Mouse (Mus musculus) cerebellum, adult 11 months (tissue): ENCODE data around the gene Mrpl38.
"Not testable (repeated sequence)": the region's sequence is repeated elsewhere in the genome, so short reads cannot be mapped to it uniquely, and the experiment has no call there.

Experiments used
- DNase-seq: peaks from one replicate; pipeline ENCODE4 v3.0.0; 2022

The Mrpl38 gene

DNA sequence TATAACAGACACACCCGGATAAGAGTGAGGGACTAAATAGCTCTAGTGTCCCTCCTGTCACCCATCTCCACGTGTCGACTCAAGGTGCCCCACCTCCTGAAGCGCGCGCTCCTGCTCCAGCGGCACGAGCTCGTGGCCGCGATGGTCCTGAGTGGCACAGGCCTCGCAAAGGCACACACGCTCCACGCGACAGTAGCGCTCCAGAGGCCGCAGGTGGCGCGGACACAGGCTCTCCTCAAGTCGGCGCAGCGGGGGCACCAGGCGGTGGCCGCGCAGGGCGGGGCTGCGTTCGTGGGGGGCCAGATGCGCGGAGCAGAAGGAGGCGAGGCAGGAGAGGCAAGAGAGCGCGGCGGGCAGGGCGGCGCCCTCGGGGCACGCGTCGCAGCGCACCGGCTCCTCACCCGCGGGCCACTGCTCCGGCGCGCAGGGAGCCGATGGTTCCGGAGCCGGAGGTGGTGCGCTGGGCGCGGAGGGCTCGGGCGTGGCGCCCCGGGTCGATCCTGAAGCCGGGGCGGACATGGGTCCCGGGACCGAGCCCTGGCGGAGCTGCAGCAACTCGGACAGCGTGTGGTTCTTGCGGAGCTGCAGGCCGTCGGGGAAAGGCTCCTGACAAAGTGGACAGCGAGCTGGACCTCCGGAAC lies 29.1 kb downstream of the Mrpl38 start:
- DNase-seq: no peak

DNA sequence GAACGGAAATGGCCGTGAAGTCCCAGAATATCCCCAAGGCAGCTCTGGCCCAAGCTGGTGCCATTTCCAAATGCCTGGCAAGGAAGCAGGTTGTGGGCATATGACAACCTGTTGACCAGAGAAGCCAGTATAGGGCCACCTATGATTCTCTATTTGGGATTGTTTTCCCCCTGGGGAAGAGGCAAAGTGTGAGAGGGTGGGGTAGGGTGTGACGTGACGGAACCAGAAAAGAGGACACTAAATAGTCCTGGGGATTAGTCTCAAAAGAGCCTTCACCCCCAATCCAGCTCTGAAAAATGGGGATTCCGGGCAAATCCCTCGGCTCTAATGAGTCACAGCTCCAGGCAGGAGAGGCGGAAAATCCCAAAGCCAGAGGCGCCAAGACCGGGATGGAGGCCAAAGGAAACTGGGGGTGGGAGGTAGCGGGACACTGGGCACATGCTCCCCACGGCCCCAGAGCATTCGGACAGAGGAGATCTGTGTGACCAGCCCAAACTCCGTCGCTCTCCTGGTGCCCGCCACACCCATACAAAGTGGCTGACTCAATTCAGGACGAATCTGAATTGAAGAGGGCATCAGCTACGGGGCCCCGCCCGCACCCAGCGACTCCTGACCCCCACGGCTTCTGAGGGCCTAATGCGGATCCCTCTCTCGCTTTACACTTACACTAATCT lies 30.1 kb downstream of the Mrpl38 start:
- DNase-seq: no peak

DNA sequence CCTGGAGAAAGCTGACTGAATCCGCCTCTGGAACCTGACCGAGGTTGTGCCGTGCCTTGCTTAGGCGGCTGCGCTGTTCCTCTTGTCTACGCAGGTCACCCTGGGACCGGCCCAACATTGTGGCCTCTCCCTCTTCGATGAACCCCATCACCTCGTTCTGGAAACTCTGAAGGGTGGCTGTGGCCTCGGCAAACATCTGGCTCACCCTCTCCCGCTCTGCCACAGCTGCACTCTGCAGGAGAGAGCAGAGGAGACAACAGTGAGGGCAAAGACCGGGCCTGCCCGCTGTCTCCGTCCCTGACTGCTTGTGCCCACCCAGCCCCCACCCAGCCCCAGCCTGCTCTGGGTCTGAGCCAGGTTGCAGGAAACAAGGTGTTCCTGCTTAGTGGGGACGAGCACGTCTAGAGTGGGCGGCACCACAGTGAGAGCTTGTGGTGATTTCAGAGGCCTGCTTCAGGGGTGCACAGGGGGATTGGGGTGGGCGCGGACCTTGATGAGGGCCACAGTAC lies 30.8 kb downstream of the Mrpl38 start:
- DNase-seq: no peak

DNA sequence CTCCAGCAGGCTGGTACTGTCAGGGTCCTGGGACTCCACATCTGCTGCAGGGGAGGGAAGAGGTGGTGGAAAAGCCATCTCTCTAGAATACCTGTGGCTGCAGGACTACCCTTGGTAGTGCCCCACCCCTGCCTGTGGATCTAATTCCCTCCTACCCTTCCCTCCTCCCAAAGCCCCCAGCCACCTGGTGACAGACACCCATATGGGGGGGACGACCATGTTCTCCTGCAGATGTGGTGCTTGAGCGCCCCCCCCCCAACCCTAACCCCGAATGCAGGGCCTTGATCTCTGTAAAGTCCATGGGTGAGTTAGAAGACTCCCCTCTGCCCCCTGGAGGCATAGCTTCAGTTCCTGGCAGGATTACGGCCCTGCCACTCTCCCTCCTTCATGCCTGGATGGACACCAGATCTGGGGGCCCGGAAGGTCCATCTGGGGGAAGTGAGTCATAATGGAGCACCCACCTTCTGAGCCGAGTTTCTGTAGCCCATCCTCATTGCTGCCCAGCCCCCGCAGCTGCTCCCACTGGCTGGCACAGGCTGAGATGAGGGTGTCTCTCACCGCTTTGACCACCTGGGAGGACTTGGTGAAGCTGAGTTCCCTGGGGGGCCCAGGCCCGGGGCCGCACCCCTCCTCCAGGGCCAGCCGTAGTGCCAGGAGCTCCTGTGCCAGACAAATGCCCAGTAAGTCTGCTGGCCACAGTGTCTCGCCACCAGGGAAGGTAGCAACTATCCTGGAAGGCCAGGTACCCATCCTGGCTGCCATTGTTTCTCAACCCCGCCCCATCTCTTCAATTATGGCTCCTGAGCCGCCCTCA lies 31.5 kb downstream of the Mrpl38 start:
- DNase-seq: no peak

DNA sequence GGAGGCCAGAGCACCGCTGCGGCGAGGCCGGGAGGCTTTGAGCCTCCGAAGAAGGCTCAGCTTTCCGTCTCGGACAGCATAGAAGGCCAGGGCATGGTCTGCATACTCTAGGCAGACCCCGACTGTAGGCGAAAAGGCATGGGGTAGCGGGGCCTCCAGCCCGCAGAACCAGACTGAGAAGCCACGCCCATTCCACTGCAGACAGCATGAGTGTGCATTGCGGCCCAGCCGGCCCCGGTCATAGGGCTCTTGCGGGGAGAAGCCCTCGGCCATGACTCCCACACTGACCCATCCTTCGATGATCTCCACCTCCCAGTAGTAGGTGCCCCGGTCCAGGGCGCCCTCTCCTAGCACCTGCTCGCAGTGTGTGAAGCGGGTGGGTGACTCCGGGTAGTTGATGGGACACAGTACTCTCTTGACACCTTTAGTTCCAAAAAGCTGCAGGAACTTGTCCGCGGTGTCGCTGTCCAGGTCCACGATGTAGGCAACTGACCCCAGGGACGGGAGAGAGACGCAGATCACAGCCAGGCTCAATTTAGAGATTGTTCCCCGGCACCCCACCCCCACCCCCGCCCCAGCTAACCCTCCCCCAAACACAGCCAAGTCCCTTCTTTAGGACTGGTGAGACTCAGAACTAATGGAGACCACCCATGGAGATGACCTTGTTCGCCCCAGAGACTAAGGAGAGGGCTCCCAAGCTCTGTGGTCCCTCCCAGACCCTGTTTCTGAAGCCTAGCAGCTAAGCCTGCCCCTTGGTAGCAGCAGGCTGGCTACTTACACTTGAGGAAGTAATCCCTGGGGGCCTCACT lies 32.3 kb downstream of the Mrpl38 start:
- no peak for DNase-seq

DNA sequence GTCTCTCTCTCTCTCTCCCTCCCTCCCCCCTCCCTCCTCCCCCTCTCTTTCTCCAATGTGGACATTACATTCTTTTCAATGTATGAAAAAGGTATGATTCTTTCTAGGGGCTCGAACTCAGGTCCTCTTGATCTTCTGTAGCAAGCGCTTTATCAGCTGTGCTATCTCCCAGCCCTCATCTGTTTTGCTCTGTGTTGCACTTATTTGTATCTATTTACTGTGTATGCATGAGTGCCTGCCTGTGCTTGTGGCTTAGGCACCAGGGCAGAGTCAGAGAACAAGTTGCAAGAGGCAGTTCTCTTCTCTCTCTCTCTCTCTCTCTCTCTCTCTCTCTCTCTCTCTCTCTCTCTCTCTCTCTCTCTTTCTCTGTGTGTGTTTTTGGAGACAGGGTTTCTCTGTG lies 33.6 kb downstream of the Mrpl38 start:
- no peak for DNase-seq

DNA sequence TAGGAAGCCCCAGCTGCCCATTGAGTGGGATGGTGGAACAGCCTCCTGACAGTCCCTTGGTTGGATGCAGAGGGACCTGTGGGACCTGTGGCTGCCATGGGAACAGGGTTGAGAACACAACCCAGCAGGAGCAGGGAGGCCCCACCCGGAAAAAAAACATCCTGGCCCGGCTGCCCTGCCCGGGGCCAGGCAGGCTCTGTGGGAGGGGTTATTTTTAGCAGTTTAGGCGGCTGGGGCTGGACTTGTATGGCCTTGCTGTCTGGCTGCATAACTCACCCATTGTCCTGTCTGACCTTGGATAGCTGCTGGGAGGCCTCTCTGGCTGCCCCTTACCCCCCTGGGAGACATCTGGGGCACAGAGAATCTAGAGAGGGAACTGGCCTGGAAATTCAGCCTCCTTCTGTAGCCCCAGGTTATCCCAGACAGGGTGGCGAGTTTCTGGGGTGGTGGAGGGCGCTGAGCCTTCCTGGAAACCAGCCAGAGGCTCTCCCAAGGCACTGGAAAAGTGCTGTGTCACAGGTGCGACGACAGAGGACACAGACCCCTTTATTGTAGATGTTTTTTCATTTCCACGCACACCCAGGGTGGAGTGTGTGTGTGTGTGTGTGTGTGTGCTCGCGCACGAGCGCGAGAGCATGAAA lies 34.5 kb downstream of the Mrpl38 start:
- DNase-seq: no peak

DNA sequence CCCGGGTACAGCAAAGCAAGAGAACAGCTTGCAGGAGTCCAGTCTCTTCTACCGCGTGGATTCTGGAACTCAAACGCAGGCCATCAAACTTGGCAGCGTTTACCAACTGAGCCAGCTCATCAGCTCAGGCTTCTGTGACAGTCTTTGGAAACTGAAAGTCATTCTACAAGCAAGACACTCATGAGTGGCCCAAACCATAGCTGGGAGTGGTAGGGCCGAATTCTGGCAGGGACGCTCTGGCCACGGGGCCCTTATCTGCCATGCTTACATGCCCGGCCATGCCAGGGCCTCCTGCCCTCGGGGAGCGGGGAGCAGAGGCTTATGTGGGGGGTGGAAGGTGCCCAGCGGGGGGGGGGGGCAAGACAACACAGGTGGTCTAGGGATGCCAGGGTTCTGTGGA lies 35.1 kb downstream of the Mrpl38 start:
- DNase-seq: no peak

DNA sequence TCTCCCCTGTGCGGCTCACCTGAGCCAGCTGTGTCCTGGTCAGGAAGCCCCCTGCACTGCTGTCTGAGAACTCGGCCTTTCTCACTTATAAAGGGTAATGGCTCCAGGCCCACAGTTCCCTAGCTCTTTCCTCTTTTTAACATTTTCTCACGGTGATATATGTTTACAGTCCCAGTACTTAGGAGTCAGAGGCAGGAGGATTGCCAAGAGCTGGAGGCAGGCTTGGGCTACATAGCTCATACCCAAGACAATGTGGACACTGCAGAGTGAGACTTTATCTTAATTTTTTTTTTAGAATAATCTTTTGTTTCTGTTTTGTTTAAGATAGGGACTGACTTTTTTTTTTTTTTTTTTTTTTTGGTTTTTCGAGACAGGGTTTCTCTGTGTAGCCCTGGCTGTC lies 36.2 kb downstream of the Mrpl38 start:
- DNase-seq: no peak

DNA sequence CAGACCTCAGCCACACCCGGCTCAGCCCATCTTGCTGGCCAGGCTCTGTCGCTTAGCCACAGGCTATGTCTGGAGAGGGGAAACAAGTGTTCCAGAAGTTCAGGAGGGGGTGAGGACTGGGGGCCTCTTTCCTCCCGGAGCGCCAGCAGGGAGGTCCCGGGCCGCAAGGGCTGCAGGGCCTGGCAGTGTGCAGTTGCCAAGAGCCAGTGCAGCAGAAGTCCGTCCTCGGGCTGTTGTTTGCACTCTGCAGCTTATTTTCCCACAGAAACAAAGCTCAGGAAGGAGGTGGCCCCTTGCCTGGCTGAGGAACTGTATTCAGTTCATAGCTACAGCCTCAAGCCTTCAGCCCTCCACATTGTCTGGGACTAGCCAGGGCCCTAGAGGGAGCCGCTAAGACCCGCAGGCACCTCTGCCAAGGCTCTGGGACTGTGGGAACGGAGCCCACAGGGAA lies 36.7 kb downstream of the Mrpl38 start:
- DNase-seq: no peak

DNA sequence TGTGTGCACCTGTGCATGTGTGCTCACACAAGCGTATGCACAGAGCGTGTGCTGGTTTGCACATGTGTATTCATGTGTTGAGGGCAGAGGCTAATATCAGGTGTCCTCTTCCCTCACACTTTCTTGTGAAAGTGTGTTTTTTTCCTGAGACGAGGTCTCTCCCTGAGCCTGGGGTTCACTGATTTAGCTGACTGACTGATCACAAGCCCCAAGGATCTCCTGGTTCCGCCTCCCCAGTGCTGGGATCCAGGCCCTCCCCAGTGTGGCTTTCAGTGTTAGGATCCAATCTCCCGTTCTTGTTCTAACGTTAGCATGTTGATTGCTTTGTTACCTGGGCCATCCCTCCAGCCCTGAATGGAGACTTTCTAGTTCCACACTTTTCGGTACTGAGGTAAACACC lies 37.8 kb downstream of the Mrpl38 start:
- no peak for DNase-seq

DNA sequence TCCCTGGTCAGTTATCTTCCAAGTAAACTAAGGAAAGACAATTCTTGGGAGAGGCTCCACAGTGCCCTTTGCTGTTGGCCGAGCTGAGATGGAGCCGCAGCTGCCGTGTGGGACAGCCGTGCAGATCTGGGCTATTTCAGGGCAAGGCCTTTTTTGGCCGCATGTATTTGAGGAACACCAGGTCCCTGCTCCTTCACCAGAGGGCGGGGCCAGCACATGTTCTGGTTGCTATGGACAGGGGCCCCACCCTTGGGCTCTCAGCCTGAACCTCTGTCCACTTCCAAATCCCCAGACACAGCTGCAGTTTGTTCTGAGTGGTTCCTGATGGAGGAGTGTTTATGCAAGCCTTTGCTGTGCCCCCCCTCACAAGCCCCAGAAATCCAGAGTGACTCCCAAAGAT lies 38.3 kb downstream of the Mrpl38 start:
- DNase-seq: no peak

DNA sequence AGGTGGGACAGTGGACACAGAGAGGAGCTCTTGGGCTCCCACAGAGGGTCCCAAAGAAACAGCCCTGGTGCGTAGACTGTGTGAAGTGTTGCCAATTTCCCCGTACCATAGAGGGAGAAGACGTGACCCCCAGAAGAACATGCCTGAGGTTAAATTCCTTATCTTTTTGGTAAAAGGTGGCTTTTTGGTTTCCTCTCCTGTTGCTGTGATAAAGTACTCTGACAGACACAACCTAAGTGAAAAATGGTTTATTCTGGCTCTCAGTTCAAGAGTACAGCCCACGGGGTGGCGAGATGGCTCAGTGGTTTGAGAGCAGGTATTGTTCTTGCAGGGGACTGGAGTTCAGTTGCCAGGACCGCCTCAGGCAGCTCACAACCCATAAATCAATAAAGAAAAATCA lies 39.2 kb downstream of the Mrpl38 start:
- DNase-seq: no peak

DNA sequence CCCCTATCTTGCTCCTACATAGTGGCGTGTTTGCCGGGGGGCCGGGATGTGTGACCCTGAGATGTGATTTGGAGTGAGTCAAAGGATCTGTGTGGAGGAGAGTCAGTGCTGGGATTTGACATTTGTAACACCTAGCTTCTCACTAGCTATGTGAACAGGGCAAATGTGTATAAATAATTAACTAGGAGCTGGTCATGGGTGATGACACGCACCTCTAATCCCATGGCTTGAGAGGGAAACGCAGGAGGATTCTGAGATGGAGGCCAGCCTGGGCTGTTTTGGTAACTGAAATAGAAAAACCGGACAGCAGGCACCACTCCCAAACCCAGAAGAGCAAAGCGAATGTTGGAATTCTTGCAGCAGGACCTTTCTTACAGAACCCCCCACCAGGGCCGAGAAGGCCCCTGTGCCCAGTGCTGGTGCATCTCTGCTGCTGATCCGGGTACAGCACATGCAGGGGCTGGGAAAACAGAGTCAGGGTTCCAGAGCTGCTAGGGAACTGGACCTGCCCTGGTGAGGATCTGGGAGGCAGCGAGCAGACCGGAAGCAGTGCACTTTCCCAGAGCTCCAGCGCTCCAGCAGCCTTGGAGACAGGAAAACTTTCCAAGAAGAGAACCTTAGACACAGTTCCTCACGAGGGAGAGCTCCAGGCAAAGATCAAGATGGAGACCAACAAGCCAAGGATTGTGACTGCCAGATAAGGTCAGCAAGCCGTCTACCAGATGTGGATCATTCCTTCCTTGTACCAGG lies 39.8 kb downstream of the Mrpl38 start:
- no peak for DNase-seq

DNA sequence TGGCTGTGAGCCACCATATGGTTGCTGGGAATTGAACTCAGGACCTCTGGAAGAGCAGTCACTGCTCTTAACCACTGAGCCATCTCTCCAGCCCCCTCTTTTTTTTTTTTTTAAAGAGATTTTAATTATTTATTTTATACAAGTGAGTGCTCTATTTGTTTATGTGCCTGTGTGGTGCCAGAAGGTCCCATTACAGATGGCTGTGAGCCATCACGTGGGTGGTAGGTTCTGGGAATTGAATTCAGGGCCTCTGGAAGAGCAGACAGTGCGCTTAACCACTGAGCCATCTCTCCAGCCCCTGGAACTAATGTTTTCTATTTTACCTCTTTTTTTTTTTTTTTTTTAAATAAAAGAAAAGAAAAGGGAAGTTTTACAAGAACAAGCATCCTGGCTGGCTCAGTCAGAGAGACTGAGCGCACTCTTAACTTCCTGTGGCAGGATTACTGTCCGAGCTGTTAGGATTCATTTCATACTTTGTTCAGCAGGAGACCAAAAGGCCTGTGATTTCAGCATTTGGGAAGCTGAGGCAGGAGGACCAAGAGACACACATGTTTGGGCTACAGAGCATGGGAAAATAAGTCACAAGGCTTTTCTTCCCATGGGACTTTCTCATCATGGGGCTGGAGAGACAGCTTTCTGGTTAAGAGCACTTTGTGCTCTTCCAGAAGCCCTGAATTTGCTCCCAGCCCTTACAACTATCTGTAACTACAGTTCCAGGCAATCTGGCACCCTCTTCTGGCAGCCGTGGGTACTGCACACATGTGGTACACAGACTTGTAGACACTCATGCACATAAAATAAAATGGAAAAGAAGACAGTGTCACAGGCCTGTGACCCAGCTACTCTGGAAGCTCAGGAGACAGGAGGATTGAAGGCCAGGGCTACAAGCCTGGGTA lies 42.2 kb downstream of the Mrpl38 start:
- DNase-seq: no peak

DNA sequence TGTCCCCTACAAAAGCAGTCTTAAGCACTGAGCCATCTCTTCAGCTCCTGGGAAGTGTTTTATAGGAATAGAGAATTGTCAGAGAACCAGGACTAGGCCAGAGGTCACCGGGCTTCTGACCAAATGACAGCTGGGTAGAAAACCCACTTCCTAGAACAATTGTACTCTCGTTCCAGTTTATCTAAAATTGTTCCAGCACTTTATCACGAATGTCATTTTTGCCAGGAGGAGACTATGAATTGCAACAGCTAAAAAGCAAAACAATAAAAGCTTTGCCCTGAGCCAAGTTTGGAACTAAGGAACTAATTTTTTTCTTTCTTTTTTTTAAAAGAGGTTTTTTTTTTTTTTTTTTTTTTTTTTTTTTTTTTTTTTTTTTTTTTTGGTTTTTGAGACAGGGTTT lies 43.1 kb downstream of the Mrpl38 start:
- no peak for DNase-seq

DNA sequence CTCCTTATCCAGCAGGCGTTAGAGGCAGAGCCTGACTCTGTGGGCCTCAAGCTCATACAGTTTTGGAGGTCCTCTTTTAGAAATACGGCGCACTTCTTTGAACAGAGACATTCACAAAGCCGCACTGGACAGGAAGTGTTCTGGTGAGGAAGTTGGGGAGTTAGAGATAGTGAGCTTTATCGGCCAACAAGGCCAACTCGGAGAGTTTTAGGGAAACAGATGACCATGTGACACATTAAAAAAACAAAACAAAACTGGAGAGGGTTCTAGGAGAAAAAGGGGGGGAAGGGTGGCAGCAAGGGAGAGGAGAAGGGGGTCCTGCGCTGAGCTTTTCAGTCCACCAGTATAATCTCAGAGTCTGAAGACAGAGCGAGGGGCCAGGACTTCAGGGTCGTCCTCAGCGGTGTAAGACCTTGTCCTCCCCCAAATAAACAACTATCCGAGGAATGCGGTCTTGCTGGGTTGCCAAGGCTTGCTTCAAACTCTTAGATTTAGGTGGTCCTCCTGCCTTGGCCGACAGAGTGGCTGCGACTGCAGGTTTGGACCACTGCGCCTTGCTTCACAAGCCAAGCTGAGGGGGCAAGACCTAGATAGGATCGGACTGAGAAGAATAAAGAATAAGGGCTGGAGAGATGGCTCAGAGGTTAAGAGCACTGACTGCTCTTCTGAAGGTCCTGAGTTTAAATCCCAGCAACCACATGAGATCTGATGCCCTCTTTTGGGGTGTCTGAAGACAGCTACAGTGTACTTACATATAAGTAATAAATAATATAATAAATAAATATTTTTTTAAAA lies 44.7 kb downstream of the Mrpl38 start:
- DNase-seq: no peak

DNA sequence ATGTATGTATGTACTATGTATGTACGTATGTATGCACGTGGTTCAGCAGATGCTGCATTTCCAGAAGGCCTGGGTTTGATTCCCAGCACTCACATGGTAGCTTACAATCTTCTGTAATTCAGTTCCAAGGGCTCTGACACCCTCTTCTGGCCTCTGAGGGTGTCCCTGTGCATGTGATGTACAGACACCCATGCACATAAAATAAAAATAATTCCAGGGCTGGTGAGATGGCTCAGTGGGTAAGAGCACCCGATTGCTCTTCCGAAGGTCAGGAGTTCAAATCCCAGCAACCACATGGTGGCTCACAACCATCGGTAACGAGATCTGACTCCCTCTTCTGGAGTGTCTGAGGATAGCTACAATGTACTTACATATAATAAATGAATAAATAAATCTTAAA lies 45.7 kb downstream of the Mrpl38 start:
- not testable (repeated sequence) for DNase-seq

DNA sequence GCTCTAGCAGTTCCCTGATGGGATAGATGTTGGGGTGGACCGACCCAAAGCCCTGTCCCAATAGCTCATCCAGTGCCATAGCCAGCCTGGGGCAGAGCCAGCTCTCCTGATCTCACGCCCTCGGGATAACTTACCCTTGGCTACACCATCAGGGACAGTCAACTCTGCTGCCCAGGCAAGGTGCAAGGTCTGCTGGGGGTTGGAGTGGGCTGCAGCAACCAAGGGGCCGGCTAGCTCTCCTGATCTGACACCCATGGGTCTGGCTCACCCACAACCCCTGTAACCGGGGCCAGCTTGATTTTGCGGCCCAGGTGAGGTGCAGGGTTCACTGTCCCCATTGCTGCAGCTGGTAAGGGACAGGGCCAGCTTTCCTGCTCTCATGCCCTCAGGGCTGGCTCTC lies 47.1 kb downstream of the Mrpl38 start:
- DNase-seq: no peak

DNA sequence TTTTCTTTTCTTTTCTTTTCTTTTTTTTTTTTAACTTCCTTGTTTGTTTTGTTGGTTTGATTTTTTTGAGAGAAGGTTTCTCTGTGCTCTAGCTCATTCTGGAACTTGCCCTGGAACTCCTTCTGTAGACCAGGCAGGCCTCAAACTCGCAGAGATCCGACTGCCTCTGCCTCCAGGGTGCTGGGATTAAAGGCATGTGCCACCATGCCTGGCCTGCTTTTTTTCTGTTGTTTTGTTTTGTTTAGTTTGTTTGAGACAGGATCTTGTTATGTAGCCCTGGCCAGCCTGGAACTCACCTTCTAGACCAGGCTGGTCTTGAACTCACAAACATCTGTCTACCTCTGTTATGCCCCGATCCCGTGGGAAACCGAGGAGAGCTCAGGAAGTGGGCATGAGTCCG lies 49.1 kb downstream of the Mrpl38 start:
- no peak for DNase-seq
